In genomic region chr8:128523825-128524224, GRCm38 (mm10) we compare ENCODE assay signal across 10 mouse cellular contexts.
DNase-seq lines count a peak whose midpoint lies in the region; ATAC-seq and TF ChIP-seq lines count a peak whose summit lies in the region.
"Had no signal": no experiment of that assay in that cellular context is flagged by ENCODE, and none has a peak within 500 bp of the region (broad histone marks: within the 10 kb centered on the region; RNA-seq: fewer than 3 reads in every experiment).

No protein-coding gene starts in this region.

- no peak for ATAC-seq in forebrain, embryonic 14.5 days

- no peak overlapping the region for H3K9ac ChIP-seq in liver, adult 2 months (ENCODE audit: low read depth, low read length)
- H3K9ac ChIP-seq in forebrain, embryonic 14.5 days (ENCODE audit: low read length): no peak overlapping the region
- H3K9ac ChIP-seq: heart, embryonic 13.5 days had no signal

- H3K4me2 ChIP-seq in forebrain, embryonic 14.5 days (ENCODE audit: low read length): no peak overlapping the region
- H3K4me2 ChIP-seq: heart, embryonic 13.5 days had no signal

- no peak overlapping the region for H3K4me3 ChIP-seq in liver, adult 2 months (ENCODE audit: insufficient read depth, low read depth, low read length)
- no peak overlapping the region for H3K4me3 ChIP-seq in embryonic facial prominence, embryonic 10.5 days
- no peak overlapping the region for H3K4me3 ChIP-seq in forebrain, embryonic 14.5 days (ENCODE audit: low read depth, low read length)
- H3K4me3 ChIP-seq: heart, embryonic 13.5 days; myocyte had no signal

- no peaks in the 10 kb centered on the region for H3K36me3 ChIP-seq in liver, adult 2 months (ENCODE audit: control insufficient read depth, insufficient read depth, low read length)
- no peaks in the 10 kb centered on the region for H3K36me3 ChIP-seq in embryonic facial prominence, embryonic 10.5 days (replicated peaks)
- no peaks in the 10 kb centered on the region for H3K36me3 ChIP-seq in forebrain, embryonic 14.5 days (ENCODE audit: control insufficient read depth, insufficient read depth, low read length)
- H3K36me3 ChIP-seq: heart, embryonic 13.5 days had no signal

- no peak for TF ChIP-seq POLR2A in liver, adult 2 months (IDR thresholded peaks at IDR 0.05; ENCODE audit: extremely low read depth, insufficient read depth, low read length)

- H3K79me2 ChIP-seq in liver, adult 2 months (ENCODE audit: control insufficient read depth, insufficient read depth, low read length): no peaks in the 10 kb centered on the region

- 72% methylated on average over 7 of the region's 7 CpGs for WGBS in liver, adult 2 months
- WGBS in embryonic facial prominence, embryonic 10.5 days: 62% methylated on average over 7 of the region's 7 CpGs
- 68% methylated on average over 7 of the region's 7 CpGs for WGBS in forebrain, embryonic 14.5 days

- peak; percentile 10 for DNase-seq in adrenal gland, postnatal 10 days
- DNase-seq in adrenal gland, adult 18-20 months (ENCODE audit: low spot score in 2 of 2): no peak
- no peak for DNase-seq in liver, adult 2 months (ENCODE audit: extremely low read depth, low read depth, low spot score)
- DNase-seq in liver: no peak
- DNase-seq in embryonic facial prominence, embryonic 10.5 days (ENCODE audit: low spot score): peak; percentile 21
- DNase-seq in thymus, postnatal 0 days (ENCODE audit: low spot score): peak; percentile 53
- DNase-seq in forebrain, embryonic 14.5 days (ENCODE audit: low spot score): no peak
- DNase-seq in T-cell, adult 2 months (ENCODE audit: low spot score): no peak

- no peaks in the 10 kb centered on the region for H3K4me1 ChIP-seq in liver, adult 2 months (ENCODE audit: control insufficient read depth, insufficient read depth, low read length)
- peaks cover 26% of the 10 kb centered on the region for H3K4me1 ChIP-seq in embryonic facial prominence, embryonic 10.5 days
- H3K4me1 ChIP-seq in forebrain, embryonic 14.5 days (ENCODE audit: control insufficient read depth, insufficient read depth, low read length): peaks cover 7% of the 10 kb centered on the region

- H3K9me3 ChIP-seq in embryonic facial prominence, embryonic 10.5 days: no peaks in the 10 kb centered on the region
- no peaks in the 10 kb centered on the region for H3K9me3 ChIP-seq in forebrain, embryonic 14.5 days (replicated peaks; ENCODE audit: control insufficient read depth, low read length)
- H3K9me3 ChIP-seq: heart, embryonic 13.5 days had no signal

- peak; percentile 69 for TF ChIP-seq CTCF in liver, adult 2 months (IDR thresholded peaks at IDR 0.05; ENCODE audit: low read depth, low read length)

- H3K27me3 ChIP-seq in liver, adult 2 months (ENCODE audit: control insufficient read depth, insufficient read depth, low read length): no peaks in the 10 kb centered on the region
- no peaks in the 10 kb centered on the region for H3K27me3 ChIP-seq in embryonic facial prominence, embryonic 10.5 days (replicated peaks; ENCODE audit: low read depth, poor library complexity, severe bottlenecking)
- H3K27me3 ChIP-seq in forebrain, embryonic 14.5 days (replicated peaks; ENCODE audit: control insufficient read depth, insufficient read depth, low read length): no peaks in the 10 kb centered on the region
- H3K27me3 ChIP-seq: heart, embryonic 13.5 days had no signal

- no peak overlapping the region for H3K27ac ChIP-seq in liver, adult 2 months (replicated peaks; ENCODE audit: insufficient read depth, low read depth, low read length)
- no peak overlapping the region for H3K27ac ChIP-seq in embryonic facial prominence, embryonic 10.5 days (replicated peaks)
- H3K27ac ChIP-seq in forebrain, embryonic 14.5 days (ENCODE audit: low read depth, low read length): no peak overlapping the region
- H3K27ac ChIP-seq: heart, embryonic 13.5 days had no signal

Comparison
In these comparisons a context has a peak if more than half of its experiments do, and no peak if none do; other contexts are left out.
1. DNase-seq: peak in adrenal gland, postnatal 10 days (single experiment), embryonic facial prominence, embryonic 10.5 days (single experiment) and thymus, postnatal 0 days (single experiment); none in adrenal gland, adult 18-20 months (0 of 2), liver, adult 2 months (single experiment), liver (single experiment), forebrain, embryonic 14.5 days (single experiment) and T-cell, adult 2 months (single experiment).